Mouse (Mus musculus): ENCODE results near the gene Csf2ra.

Gene Csf2ra

GRCm38 (mm10) chr19:61227941-61228701, at the start of gene Csf2ra:
Gene Csf2ra (minus strand): TSS chr19:61228429.
- WGBS, result 62% methylated on average over 36 of the region's 36 CpGs

- whole genome bisulfite sequencing, result 90% methylated on average over 1 of the region's 1 CpGs
Observed at GRCm38 (mm10) chr19:61275446-61275845, 47.2 kb upstream of the Csf2ra start.

- 41% methylated on average over 11 of the region's 11 CpGs for WGBS
Observed at GRCm38 (mm10) chr19:61269141-61269540, 40.9 kb upstream of the Csf2ra start.

GRCm38 (mm10) chr19:61267141-61267540, 38.9 kb upstream of the Csf2ra start:
- 22% methylated on average over 7 of the region's 7 CpGs for WGBS

- 3% methylated on average over 26 of the region's 26 CpGs for WGBS
Observed at GRCm38 (mm10) chr19:61266651-61267050, 38.4 kb upstream of the Csf2ra start.

- WGBS, result 3% methylated on average over 12 of the region's 12 CpGs
Observed at GRCm38 (mm10) chr19:61266246-61266615, 38.0 kb upstream of the Csf2ra start.

GRCm38 (mm10) chr19:61265349-61266245, 37.4 kb upstream of the Csf2ra start:
- 14% methylated on average over 3 of the region's 3 CpGs for WGBS

- WGBS, result 95% methylated on average over 1 of the region's 1 CpGs
Observed at GRCm38 (mm10) chr19:61264227-61264626, 36.0 kb upstream of the Csf2ra start.

- 83% methylated on average over 1 of the region's 1 CpGs for WGBS
Observed at GRCm38 (mm10) chr19:61261241-61261640, 33.0 kb upstream of the Csf2ra start.

GRCm38 (mm10) chr19:61257733-61258132, 29.5 kb upstream of the Csf2ra start:
- WGBS, result 93% methylated on average over 18 of the region's 18 CpGs

- 95% methylated on average over 7 of the region's 7 CpGs for WGBS
Observed at GRCm38 (mm10) chr19:61256166-61256887, 28.1 kb upstream of the Csf2ra start.

- WGBS, result 91% methylated on average over 4 of the region's 4 CpGs
Observed at GRCm38 (mm10) chr19:61247334-61247733, 19.1 kb upstream of the Csf2ra start.

GRCm38 (mm10) chr19:61244721-61245436, 16.6 kb upstream of the Csf2ra start:
- WGBS, result 76% methylated on average over 5 of the region's 5 CpGs

GRCm38 (mm10) chr19:61237967-61238366, 9.7 kb upstream of the Csf2ra start:
- WGBS, result 85% methylated on average over 2 of the region's 2 CpGs

- 72% methylated on average over 5 of the region's 5 CpGs for WGBS
Observed at GRCm38 (mm10) chr19:61234532-61234931, 6.3 kb upstream of the Csf2ra start.

GRCm38 (mm10) chr19:61226928-61227854, 1.0 kb downstream of the Csf2ra start:
- WGBS, result 4% methylated on average over 71 of the region's 71 CpGs

- WGBS, result 2% methylated on average over 71 of the region's 71 CpGs
Observed at GRCm38 (mm10) chr19:61226401-61226927, 1.8 kb downstream of the Csf2ra start.

GRCm38 (mm10) chr19:61225526-61226400, 2.5 kb downstream of the Csf2ra start:
- 11% methylated on average over 68 of the region's 70 CpGs for WGBS
